Mouse (Mus musculus): ENCODE measurements at regions not wholly inside any gene's neighbourhood (a gene's known extent, or its start where the extent isn't known, plus 50 kb on each side); places are given as distances from the start of the nearest gene placed in this dataset.

DNA sequence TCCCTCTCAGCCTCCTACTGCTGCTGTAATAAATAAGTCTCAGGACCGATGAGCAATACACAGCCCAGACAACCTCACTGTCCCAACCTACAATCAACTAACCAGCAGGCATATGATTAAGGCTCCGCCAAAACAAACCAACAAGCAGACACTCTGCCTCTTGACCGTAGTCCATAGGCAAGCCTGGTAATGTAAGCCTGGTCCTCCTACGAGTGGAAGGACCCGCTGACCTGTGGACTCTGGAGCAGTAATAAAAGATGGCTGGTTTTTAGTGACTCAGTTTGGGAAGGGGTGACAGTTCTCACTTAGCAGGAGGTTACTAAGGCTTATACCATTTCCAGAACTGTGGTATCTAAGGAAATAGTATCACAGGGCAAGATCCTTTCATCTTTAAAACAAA, 53.4 kb downstream of the Gm47996 start:
- H3K27me3 ChIP-seq = no peaks in the 10 kb centered on the region
- CTCF ChIA-PET = no interaction called here
- in situ Hi-C loops (cut with MboI; ENCODE audit: low pct_unique_long_range_greater_than_20kb) = no loop called here
- ATAC-seq (no peak), DNase-seq (ENCODE audit: low read depth, low spot score) (no peak)
- TF ChIP-seq CTCF (IDR thresholded peaks at IDR 0.05) = no peak
- POLR2A ChIA-PET = no interaction called here

DNA sequence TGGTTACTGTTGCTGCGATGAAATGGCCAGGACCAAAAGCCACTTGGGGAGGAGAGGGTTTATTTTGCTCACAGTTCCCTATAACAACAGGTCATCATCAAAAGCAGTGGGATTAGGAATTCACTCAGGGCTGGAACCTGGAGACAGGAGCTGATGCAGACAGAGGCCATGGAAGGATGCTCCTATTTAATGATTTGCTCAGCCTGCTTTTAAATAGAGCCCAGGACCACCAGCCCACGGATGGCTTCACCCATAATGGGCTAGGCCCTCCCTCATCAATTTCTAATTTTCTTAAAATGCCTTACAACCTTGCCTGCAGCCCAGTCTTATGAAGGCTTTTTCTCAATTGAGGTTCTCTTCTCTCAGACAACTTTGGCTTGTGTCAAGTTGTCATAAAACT, 53.9 kb downstream of the Gm47996 start:
- POLR2A ChIA-PET = no interaction called here
- DNase-seq (ENCODE audit: low read depth, low spot score) (no peak), ATAC-seq (no peak)
- in situ Hi-C loops (cut with MboI; ENCODE audit: low pct_unique_long_range_greater_than_20kb) = no loop called here
- CTCF ChIA-PET = no interaction called here
- TF ChIP-seq CTCF (IDR thresholded peaks at IDR 0.05) = no peak
- H3K27me3 ChIP-seq = no peaks in the 10 kb centered on the region

DNA sequence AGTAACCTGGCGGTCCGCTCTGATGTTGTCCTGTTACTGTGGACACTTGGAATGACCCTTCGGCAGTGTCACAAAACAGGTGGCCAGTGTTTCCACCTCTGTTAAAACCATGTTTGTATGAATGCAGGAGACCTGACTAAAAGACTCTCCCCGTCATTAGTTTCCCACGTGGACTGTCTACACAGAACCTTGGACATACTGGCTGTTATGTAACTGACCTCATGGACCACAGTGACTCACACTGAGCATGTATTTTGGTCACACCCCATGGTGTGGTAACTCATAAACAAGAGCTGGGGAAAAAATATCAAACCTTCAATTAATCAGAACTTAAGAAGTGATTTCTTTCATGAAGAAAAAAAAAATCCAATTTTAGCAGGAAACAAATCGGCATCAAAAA, 54.9 kb downstream of the Gm47996 start:
- CTCF ChIA-PET = no interaction called here
- no peaks in the 10 kb centered on the region for H3K27me3 ChIP-seq
- in situ Hi-C loops (cut with MboI; ENCODE audit: low pct_unique_long_range_greater_than_20kb) = no loop called here
- ATAC-seq (no peak), DNase-seq (ENCODE audit: low read depth, low spot score) (no peak)
- no peak for TF ChIP-seq CTCF (IDR thresholded peaks at IDR 0.05)
- POLR2A ChIA-PET = no interaction called here

DNA sequence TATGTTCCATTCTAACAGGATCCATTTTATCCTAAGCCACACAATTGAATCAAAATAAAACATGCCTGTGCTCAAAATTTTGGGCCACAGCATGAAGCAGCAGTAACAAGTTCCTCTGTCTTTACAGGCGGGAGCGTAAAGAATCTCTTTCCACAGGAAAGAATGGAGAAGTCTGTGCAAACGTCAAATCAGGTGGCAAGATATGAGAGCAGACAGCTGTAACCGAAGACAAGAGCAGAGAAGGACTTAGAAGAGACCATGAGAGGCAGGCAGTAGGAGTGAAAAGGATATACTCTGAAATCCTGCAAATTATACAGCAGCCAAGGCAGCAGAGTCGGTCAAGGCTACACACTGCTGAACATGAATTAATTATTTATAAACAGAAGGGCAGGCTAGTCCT, 55.7 kb downstream of the Gm47996 start:
- ATAC-seq = no peak
- no peak for DNase-seq (ENCODE audit: low read depth, low spot score)
- ChIA-PET CTCF (no interaction called here), POLR2A (no interaction called here)
- no peaks in the 10 kb centered on the region for H3K27me3 ChIP-seq
- no peak for TF ChIP-seq CTCF (IDR thresholded peaks at IDR 0.05)
- in situ Hi-C loops (cut with MboI; ENCODE audit: low pct_unique_long_range_greater_than_20kb) = no loop called here

DNA sequence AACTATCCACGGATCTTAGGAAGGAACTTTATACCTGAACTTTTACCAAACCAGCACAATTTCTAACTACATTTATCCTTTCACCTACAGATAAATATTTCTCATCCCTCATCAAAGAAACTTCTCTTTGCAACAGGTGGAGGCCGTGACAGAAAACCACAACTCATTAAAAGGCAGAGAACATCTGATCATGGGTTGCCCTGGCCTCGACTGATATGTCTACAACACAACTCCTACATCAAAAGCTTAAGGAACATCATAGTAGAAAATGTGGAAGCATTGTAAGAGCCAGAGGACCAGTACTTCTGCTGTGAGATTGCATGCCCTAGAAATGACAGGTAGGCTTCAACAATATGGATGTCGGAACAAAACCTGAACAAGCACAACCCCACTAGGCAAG, 56.8 kb downstream of the Gm47996 start:
- POLR2A ChIA-PET = no interaction called here

DNA sequence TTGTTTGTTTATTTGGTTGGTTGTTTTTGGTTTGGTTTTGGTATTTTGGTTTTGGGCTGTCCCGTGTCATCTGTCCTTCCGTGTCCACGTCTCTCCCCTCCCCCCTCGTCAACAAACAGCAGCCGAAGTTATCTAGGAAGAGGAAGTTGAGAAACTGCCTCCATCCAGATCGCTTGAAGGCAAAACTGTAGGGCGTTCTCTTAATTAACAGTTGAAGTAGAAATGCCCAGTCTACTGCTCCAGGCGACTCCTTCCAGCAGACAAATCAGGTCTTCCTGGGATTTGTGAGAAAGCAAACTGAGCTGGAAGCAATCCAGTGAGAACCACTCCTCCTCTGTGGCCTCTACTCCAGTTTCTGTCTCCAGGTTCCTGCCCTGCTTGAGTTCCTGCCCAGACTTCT, 60.8 kb downstream of the Gm47996 start:
- ChIA-PET POLR2A (interaction anchor here (1.0 kb wide), 1 partner anchor 11 kb away, joined by 3 read pairs; no protein-coding TSS in a partner anchor), CTCF (no interaction called here)
- in situ Hi-C loops (cut with MboI; ENCODE audit: low pct_unique_long_range_greater_than_20kb) = no loop called here
- no peak for TF ChIP-seq CTCF (IDR thresholded peaks at IDR 0.05)
- ATAC-seq (no peak), DNase-seq (ENCODE audit: low read depth, low spot score) (no peak)
- H3K27me3 ChIP-seq = no peaks in the 10 kb centered on the region

More for the DNA sequence above, 56.8 kb downstream of the Gm47996 start:
- ATAC-seq (no peak), DNase-seq (ENCODE audit: low read depth, low spot score) (no peak)
- in situ Hi-C loops (cut with MboI; ENCODE audit: low pct_unique_long_range_greater_than_20kb) = no loop called here
- TF ChIP-seq CTCF (IDR thresholded peaks at IDR 0.05) = no peak
- H3K27me3 ChIP-seq = no peaks in the 10 kb centered on the region
- CTCF ChIA-PET = interaction anchor here (1.1 kb wide), 1 partner anchor 52 kb away, joined by 3 read pairs; no protein-coding TSS in a partner anchor

DNA sequence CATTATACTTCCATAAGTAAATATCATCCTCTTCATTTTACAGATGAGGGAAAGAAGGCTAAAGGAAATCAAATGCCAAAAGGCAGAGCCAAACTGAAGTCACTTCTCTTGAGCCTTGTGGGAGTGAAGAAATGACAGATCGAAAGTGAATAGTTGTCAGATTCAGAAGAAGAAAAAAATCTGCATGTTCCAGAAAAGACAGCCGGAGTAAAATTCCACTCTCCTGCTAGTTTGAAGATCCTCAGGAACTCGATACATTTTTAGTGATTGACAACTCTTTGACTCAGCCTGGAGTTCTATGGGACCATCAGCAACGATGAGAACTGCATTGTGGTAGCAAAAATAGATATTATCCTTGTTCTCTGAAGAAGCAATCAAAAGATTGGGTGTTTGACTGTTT, 64.4 kb downstream of the Gm47996 start:
- no peak for TF ChIP-seq CTCF (IDR thresholded peaks at IDR 0.05)
- H3K27me3 ChIP-seq = no peaks in the 10 kb centered on the region
- in situ Hi-C loops (cut with MboI; ENCODE audit: low pct_unique_long_range_greater_than_20kb) = no loop called here
- ATAC-seq (no peak), DNase-seq (ENCODE audit: low read depth, low spot score) (no peak)
- ChIA-PET CTCF (interaction anchor here (0.7 kb wide), 1 partner anchor 17 kb away, joined by 3 read pairs; no protein-coding TSS in a partner anchor), POLR2A (no interaction called here)

DNA sequence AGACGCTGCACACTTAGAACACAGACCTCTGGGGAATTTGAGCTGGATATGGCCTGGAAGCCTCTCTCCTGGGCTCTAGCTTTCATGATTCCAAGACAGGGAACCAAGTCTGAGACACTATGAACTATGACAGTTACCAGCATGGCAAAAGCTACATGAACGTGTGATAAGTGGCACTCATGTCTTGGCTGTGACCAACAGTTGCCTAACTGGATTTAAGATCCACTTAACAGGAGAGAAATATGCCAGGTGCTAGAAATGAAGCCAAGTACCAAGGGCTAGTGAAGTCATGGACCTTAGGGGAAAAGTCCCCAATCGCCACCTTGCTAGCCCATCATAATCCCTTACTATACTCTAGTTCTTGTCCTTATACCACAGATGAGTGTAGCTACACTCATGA, 65.7 kb downstream of the Gm47996 start:
- TF ChIP-seq CTCF (IDR thresholded peaks at IDR 0.05) = no peak
- ChIA-PET POLR2A (no interaction called here), CTCF (no interaction called here)
- in situ Hi-C loops (cut with MboI; ENCODE audit: low pct_unique_long_range_greater_than_20kb) = no loop called here
- no peak for DNase-seq (ENCODE audit: low read depth, low spot score)
- ATAC-seq = no peak
- H3K27me3 ChIP-seq = no peaks in the 10 kb centered on the region

DNA sequence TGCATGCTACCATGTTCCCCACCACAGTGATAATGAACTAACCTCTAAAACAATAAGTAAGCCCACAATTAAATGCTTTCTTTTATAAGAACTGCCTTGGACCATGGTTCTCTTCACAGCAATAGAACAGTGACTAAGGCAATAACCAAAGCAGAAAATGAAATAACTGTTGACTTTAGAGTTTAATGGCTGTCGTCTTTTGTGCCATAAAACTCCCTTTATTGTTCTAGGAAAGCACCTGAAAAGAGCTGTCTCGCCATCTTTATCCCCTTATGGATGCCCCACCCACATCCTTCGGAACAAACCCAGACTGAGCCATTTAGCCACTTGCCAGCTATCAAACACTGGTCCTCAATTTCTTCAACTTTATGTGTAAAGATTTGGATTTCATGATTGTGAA, 64.3 kb upstream of the Ivns1abp start:
- no peak for DNase-seq (ENCODE audit: low read depth, low spot score)
- no peak for ATAC-seq
- ChIA-PET CTCF (no interaction called here), POLR2A (interaction anchor here (0.7 kb wide), 1 partner anchor 64 kb away, joined by 12 read pairs; the partner anchor contains the start of gene Ivns1abp)
- in situ Hi-C loops (cut with MboI; ENCODE audit: low pct_unique_long_range_greater_than_20kb) = no loop called here
- no peak for TF ChIP-seq CTCF (IDR thresholded peaks at IDR 0.05)
- H3K27me3 ChIP-seq = no peaks in the 10 kb centered on the region

DNA sequence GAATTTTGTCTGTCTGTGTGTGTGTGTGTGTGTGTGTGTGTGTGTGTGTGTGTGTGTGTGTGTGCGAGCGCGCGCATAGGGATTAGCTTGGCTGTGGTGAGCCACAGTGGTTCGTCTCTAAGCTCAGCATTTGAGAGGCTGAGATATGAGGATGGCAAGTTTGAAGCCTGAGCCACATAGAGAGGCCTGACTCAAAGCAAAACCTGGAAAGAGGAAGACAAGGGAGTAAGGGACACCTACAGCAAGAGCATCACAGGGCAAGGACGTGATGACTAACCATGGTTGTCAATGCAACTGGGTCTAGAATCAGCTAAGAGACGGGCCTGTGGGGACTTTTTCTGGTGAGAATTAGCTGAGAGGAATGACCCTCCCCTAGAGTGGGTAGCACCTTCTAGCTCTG, 59.2 kb upstream of the Ivns1abp start:
- no peak for DNase-seq (ENCODE audit: low read depth, low spot score)
- no peaks in the 10 kb centered on the region for H3K27me3 ChIP-seq
- no peak for TF ChIP-seq CTCF (IDR thresholded peaks at IDR 0.05)
- in situ Hi-C loops (cut with MboI; ENCODE audit: low pct_unique_long_range_greater_than_20kb) = no loop called here
- no peak for ATAC-seq
- ChIA-PET CTCF (interaction anchor here (1.0 kb wide), 1 partner anchor 16 kb away, joined by 5 read pairs; no protein-coding TSS in a partner anchor), POLR2A (no interaction called here)

DNA sequence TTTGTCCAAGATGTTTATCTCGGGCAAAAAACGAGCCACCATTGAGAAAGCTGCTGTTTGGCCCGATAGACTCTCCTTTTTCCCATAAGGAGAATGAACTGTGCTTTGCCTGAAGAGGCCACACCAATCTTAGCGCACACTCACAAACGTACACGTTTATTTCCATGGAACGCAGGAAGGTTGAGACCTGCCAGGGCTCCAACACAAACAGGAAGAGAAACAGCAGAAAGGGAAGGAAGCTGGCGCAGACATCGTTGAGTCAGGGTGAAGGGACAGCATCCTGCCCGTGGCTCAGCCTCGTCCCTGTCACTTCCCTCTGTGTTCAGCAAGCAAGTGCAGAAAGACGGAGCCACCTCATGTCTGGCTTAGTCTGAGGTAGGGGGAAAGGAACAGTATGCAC, 56.8 kb upstream of the Ivns1abp start:
- DNase-seq (ENCODE audit: low read depth, low spot score) (no peak), ATAC-seq (no peak)
- in situ Hi-C loops (cut with MboI; ENCODE audit: low pct_unique_long_range_greater_than_20kb) = no loop called here
- no peak for TF ChIP-seq CTCF (IDR thresholded peaks at IDR 0.05)
- CTCF ChIA-PET = interaction anchor here (1.5 kb wide), 1 partner anchor 9 kb away, joined by 4 read pairs; no protein-coding TSS in a partner anchor
- POLR2A ChIA-PET = no interaction called here
- no peaks in the 10 kb centered on the region for H3K27me3 ChIP-seq

DNA sequence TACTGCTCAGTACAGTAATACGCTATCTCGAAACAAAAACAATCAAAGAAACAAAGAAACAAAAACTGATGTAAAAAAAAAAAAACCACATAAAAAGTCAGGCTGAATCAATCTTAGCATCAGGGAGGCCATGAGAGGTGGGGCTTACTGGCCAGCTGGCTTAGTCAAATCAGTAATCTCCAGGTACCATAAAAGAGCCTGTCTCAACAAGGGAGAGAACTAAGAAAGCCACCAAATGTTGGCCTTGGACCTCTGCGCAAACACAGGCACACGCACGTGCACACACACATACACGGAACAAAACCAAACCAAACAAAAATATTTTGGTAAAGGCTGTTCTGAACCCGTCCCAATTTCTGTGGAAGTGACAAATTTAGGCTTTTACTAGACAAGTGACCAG, 55.2 kb upstream of the Ivns1abp start:
- ATAC-seq (no peak), DNase-seq (ENCODE audit: low read depth, low spot score) (no peak)
- no peak for TF ChIP-seq CTCF (IDR thresholded peaks at IDR 0.05)
- in situ Hi-C loops (cut with MboI; ENCODE audit: low pct_unique_long_range_greater_than_20kb) = no loop called here
- ChIA-PET CTCF (interaction anchor here (1.7 kb wide), 1 partner anchor 11 kb away, joined by 6 read pairs; no protein-coding TSS in a partner anchor), POLR2A (no interaction called here)
- no peaks in the 10 kb centered on the region for H3K27me3 ChIP-seq
